Mouse (Mus musculus): Measurements from ENCODE around the gene Hrct1. TPM values are rescaled to one million over a fixed set of nuclear protein-coding genes. Genes with fewer than 3 reads are reported as not detected.

Hrct1 gene
- polyA plus RNA-seq (2015; fragmentation: Nextera tagmentation; extraction: Ambion mirVana), result 1.6 and 1.7 TPM in 2 replicates

DNA sequence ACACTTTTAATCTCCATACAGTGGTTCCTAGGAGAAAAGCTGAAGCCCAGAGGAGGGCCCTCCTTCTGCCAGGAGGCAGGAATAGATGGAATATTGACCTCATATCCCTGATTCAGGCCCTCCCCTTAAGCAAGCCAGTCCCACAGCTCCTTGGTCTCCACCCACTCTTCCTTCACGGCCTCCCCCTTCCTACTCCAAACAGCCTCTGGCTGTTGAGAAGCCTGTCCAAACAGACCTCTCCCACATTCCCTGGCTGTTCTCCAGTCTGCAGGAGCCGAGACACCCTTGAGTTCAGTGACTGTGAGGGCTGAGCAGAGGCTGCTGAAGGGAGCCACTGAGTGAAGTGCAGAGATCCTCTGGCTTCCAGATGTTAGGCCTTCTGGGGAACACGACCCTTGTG, at the start of gene Hrct1:
Gene Hrct1, plus strand, starts transcription at position 194 of the 400 bp plus-strand sequence.
- H3K4me3 ChIP-seq, result no peak within 1 kb of the TSS
- H3K4me2 ChIP-seq, result no peak within 1 kb of the TSS
- no peaks in the 10 kb centered on the region for H3K9me3 ChIP-seq
- H3K36me3 ChIP-seq, result no peaks in the 10 kb centered on the region
- WGBS, result 13% methylated on average over 3 of the region's 3 CpGs
- ATAC-seq (ENCODE audit: insufficient number of reproducible peaks, low FRiP score, low TSS enrichment, low read depth), result peak; percentile 81
- H3K9ac ChIP-seq, result 0 out of 2 replicates have a peak within 1 kb of the TSS, but pooled peaks have one; percentile 7
- H3K4me1 ChIP-seq, result peaks cover 52% of the 10 kb centered on the region
- no peaks in the 10 kb centered on the region for H3K27me3 ChIP-seq
- H3K27ac ChIP-seq, result peak within 1 kb of the TSS; percentile 64

DNA sequence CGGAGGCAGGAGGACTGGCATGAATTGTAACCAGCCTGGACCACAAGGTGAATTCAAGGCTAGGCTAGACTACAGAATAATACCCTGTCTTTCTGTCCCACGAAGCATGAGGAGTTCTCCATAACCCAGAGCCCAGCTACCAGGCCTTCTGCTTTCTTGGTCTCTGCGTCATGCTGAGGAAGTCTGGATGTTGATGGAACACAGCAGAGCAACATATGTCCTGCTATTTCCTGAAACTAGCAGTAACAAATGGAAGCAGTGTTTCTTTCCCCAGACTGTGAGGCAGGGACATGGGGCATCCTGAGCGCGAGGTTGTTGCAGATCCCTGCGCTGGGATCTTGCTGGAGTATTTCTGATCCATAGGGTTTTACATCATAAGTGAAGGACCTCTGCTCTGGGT, 48.4 kb upstream of the Hrct1 start:
- WGBS, result 89% methylated on average over 6 of the region's 6 CpGs

DNA sequence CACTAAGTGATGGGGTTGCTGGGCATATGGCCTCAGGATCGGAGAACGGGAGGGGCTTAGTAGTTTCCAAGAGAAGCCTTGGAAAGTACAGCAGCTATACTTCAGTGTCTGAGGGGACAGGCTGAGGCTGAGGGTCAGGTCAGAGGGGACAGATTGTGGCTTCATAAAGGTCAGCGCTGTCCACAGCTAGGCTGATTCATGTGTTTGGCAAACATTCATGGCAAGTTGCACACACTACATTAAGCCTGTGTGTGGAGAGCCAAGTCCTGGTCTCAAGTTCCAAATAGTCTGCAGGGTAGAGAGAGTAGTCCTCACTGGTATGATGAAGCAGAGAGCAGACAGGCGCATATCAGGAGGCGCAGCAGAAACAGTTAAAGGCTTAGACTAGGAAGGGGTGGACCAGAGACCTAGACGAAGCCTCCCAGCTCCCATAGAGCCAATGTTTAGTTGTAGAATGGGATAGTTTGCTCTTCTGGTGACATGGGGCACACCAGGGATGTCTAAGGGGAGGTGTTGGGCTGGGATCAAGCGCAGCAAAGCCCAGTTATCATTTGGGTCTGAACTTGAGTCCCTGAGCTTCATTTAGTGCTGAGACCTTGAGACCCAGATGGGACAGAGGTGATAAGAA, 47.5 kb upstream of the Hrct1 start:
- no peaks in the 10 kb centered on the region for H3K27me3 ChIP-seq
- peaks cover 79% of the 10 kb centered on the region for H3K36me3 ChIP-seq
- H3K4me3 ChIP-seq, result no peak overlapping the region
- WGBS, result 85% methylated on average over 7 of the region's 7 CpGs
- no peak overlapping the region for H3K27ac ChIP-seq
- no peak overlapping the region for H3K9ac ChIP-seq
- H3K9me3 ChIP-seq, result no peaks in the 10 kb centered on the region
- H3K4me1 ChIP-seq, result no peaks in the 10 kb centered on the region
- H3K4me2 ChIP-seq, result no peak overlapping the region
- no peak for ATAC-seq (ENCODE audit: insufficient number of reproducible peaks, low FRiP score, low TSS enrichment, low read depth)

More for the DNA sequence above, 48.4 kb upstream of the Hrct1 start:
- no peak overlapping the region for H3K4me2 ChIP-seq
- H3K4me3 ChIP-seq, result no peak overlapping the region
- no peak overlapping the region for H3K27ac ChIP-seq
- no peaks in the 10 kb centered on the region for H3K4me1 ChIP-seq
- H3K27me3 ChIP-seq, result no peaks in the 10 kb centered on the region
- no peak for ATAC-seq (ENCODE audit: insufficient number of reproducible peaks, low FRiP score, low TSS enrichment, low read depth)
- peaks cover 82% of the 10 kb centered on the region for H3K36me3 ChIP-seq
- no peak overlapping the region for H3K9ac ChIP-seq
- H3K9me3 ChIP-seq, result no peaks in the 10 kb centered on the region

DNA sequence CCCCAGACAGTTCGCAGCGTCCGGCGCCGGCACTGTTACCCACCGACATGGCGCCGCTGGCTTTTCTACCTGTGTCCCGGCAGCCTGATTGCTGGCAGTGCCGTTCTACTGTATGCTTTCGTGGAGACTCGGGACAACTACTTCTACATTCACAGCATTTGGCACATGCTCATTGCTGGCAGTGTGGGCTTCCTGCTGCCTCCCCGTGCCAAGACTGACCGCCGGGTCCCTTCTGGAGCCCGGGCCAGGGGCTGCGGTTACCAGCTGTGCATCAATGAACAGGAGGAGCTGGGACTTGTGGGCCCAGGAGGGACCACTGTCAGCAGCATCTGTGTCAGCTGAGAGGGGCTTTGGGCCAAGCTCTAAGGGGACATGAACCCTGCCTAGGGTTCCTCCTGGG, 37.0 kb upstream of the Hrct1 start:
- Histone ChIP-seq H3K9ac (no peak overlapping the region), H3K4me2 (no peak overlapping the region), H3K4me3 (no peak overlapping the region), H3K27ac (no peak overlapping the region), H3K27me3 (no peaks in the 10 kb centered on the region), H3K9me3 (no peaks in the 10 kb centered on the region), H3K4me1 (0 out of 2 replicates have a peak, but pooled peaks cover 2% of the 10 kb centered on the region), H3K36me3 (peaks cover 44% of the 10 kb centered on the region)
- WGBS, result 90% methylated on average over 17 of the region's 17 CpGs
- no peak for ATAC-seq (ENCODE audit: insufficient number of reproducible peaks, low FRiP score, low TSS enrichment, low read depth)

DNA sequence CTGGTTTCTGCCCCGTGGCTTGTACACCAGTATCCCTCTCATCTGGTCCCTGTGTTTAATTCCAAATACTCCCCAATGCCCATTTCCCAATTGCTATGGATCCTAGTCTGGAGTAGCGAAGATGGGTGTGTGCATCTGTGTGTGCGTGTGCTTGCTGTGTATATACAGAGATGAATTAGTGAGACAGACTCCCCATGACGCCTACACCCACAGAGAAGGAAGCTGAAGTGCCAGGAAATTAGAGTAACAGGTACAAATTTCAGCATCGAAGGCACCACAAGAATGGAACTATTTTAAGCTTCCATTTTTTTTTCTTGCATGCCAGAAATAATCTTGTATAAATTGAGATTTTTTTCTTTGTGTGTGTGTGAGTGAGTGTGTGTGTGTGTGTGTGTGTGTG, 36.0 kb upstream of the Hrct1 start:
- 79% methylated on average over 5 of the region's 5 CpGs for WGBS

DNA sequence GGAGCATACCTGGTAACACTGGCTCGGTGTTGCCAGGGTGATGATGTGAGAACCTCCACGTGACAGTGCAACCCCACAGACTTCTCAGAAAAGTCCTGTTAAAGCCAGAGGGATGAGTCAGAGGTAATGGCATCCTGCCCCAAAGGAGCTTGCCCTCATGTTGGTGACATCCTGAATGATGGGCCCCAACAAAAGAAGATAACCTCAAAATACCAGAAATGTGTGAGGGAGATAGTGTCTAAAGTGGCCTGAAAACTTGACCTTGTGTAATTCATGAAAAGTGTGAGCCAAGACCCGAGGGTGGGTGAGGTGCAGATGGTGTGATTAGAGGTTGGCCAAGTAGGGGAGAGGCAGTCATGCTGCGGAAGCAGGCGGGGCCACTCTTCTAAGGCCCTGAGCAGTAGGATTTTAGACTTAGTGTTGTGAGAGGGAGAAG, 33.2 kb upstream of the Hrct1 start:
- Histone ChIP-seq H3K36me3 (peaks cover 19% of the 10 kb centered on the region), H3K4me1 (peaks cover 9% of the 10 kb centered on the region; the same call in 1 of the 2 replicates), H3K27ac (no peak overlapping the region), H3K27me3 (no peaks in the 10 kb centered on the region), H3K4me2 (no peak overlapping the region), H3K4me3 (no peak overlapping the region), H3K9me3 (no peaks in the 10 kb centered on the region), H3K9ac (no peak overlapping the region)
- 70% methylated on average over 5 of the region's 5 CpGs for WGBS
- ATAC-seq (ENCODE audit: insufficient number of reproducible peaks, low FRiP score, low TSS enrichment, low read depth), result no peak

More for the DNA sequence above, 36.0 kb upstream of the Hrct1 start:
- Histone ChIP-seq H3K27ac (no peak overlapping the region), H3K4me3 (no peak overlapping the region), H3K9ac (no peak overlapping the region), H3K27me3 (no peaks in the 10 kb centered on the region), H3K36me3 (peaks cover 35% of the 10 kb centered on the region), H3K4me2 (no peak overlapping the region), H3K4me1 (peaks cover 4% of the 10 kb centered on the region; the same call in 1 of the 2 replicates), H3K9me3 (no peaks in the 10 kb centered on the region)
- no peak for ATAC-seq (ENCODE audit: insufficient number of reproducible peaks, low FRiP score, low TSS enrichment, low read depth)

DNA sequence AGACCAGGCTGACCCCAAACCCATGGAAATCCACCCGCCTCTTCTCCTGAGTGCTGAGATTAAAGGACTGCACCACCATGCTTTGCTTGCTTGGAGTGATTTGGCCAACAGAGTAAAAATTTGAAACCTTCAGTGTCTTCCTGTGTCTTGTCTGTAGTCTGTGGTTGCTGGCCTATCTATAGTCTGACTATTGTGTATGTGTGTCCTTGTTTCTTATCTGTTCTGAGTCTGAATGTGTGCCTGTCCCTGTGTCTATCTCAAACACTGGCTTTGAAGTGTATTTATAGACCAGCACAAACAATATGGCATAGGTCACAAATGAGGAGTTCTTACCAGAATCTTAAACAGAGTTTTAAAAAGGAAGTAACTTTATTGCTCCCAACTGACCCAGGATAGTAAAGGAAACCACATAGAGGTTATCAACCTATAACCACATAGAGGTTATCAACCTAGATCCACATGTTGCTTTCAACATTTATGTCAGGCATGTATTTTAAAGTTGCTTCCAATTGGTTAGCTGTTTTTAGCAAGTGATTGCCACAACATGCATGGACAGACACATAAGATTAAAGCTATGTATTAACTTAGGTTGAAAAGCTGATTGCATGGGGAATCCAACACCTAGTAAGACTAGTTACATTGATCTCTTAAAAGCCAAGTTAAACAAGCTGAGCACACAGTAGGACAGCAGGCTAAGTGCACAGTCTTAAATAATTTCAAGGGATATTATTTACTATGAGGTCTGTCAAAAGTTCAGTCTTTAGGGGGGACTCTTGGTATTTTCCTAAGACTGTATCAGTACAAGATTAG, 32.3 kb upstream of the Hrct1 start:
- no peak overlapping the region for H3K27ac ChIP-seq
- 71% methylated on average over 1 of the region's 1 CpGs for WGBS
- no peak for ATAC-seq (ENCODE audit: insufficient number of reproducible peaks, low FRiP score, low TSS enrichment, low read depth)

DNA sequence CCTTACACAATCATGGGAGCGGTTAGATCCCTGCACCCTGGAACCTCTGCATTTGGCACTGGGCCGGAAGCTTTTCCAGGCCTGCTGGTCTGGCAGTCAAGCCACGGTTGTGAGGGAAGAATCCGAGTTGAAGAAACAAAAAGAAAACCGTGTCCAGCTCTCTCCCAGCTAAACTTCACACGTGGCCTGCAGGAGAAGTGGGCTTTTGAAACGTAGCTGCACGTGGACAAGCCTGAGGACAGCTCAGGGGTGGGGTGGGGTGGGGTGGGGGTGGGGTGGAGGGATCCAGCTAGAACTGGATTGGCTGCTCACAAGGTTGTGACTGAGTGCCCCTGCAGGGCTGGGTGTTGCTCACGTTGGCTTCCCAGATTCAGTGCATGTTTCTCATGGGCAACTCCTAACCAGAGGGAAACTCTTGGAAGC, 31.7 kb upstream of the Hrct1 start:
- H3K9me3 ChIP-seq, result no peaks in the 10 kb centered on the region
- no peaks in the 10 kb centered on the region for H3K27me3 ChIP-seq
- ATAC-seq (ENCODE audit: insufficient number of reproducible peaks, low FRiP score, low TSS enrichment, low read depth), result no peak
- H3K4me1 ChIP-seq, result peaks cover 9% of the 10 kb centered on the region; the same call in 1 of the 2 replicates
- WGBS, result 30% methylated on average over 9 of the region's 9 CpGs
- H3K27ac ChIP-seq, result no peak overlapping the region
- no peak overlapping the region for H3K4me2 ChIP-seq
- H3K9ac ChIP-seq, result no peak overlapping the region
- H3K4me3 ChIP-seq, result no peak overlapping the region
- H3K36me3 ChIP-seq, result peaks cover 4% of the 10 kb centered on the region; the same call in 1 of the 2 replicates

More for the DNA sequence above, 32.3 kb upstream of the Hrct1 start:
- H3K4me1 ChIP-seq, result peaks cover 9% of the 10 kb centered on the region; the same call in 1 of the 2 replicates
- peaks cover 10% of the 10 kb centered on the region for H3K36me3 ChIP-seq
- H3K4me3 ChIP-seq, result no peak overlapping the region
- no peaks in the 10 kb centered on the region for H3K27me3 ChIP-seq
- no peak overlapping the region for H3K9ac ChIP-seq
- no peak overlapping the region for H3K4me2 ChIP-seq
- H3K9me3 ChIP-seq, result no peaks in the 10 kb centered on the region

DNA sequence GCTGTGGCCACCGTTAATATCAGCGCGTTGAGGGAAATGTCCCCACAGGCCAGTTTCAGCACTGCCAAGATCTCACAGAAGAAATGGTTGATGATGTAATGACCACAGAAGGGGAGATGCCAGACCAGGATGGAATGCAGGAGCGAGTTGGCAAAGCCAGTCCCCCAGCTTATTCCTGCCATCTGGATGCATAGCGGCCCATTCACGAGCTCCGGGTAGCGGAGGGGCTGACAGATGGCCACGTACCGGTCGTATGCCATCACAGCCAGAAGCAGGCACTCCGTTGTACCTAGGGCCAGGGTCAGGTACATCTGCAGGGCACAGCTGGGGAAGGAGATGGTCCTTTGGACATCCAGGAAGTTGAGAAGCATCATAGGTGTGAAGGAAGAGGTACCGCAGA, 30.4 kb upstream of the Hrct1 start:
- Histone ChIP-seq H3K27me3 (no peaks in the 10 kb centered on the region), H3K4me3 (no peak overlapping the region), H3K4me1 (peaks cover 9% of the 10 kb centered on the region; the same call in 1 of the 2 replicates), H3K9me3 (no peaks in the 10 kb centered on the region), H3K4me2 (no peak overlapping the region), H3K27ac (no peak overlapping the region), H3K36me3 (no peaks in the 10 kb centered on the region), H3K9ac (no peak overlapping the region)
- ATAC-seq (ENCODE audit: insufficient number of reproducible peaks, low FRiP score, low TSS enrichment, low read depth), result no peak
- WGBS, result 80% methylated on average over 13 of the region's 13 CpGs

DNA sequence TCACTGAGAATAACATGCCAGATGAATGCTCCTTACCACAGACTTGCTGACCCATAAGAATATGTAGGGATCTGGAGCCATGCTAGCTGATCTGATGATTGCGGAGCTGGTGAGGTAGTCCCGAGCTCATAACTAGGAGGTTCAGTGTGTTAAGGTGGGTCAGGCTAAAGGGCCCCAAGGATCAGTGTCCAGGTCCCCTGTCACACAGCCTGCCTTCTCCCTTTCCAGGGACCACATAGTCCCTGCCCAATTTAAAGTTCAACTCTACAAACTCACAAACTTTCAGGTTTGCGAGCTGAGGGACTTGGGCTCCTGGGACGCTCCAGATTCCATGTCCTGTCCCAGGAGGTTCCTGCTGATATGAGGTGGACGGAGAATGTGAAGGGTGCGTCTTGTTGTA, 26.3 kb upstream of the Hrct1 start, which contains the start of gene Olfr70:
Gene Olfr70, minus strand, starts transcription at position 101 of the 400 bp plus-strand sequence.
- ATAC-seq (ENCODE audit: insufficient number of reproducible peaks, low FRiP score, low TSS enrichment, low read depth), result no peak
- H3K9me3 ChIP-seq, result no peaks in the 10 kb centered on the region
- 0 out of 2 replicates have a peak, but pooled peaks cover 4% of the 10 kb centered on the region for H3K4me1 ChIP-seq
- no peak within 1 kb of the TSS for H3K27ac ChIP-seq
- H3K4me3 ChIP-seq, result no peak within 1 kb of the TSS
- WGBS, result 88% methylated on average over 6 of the region's 6 CpGs
- no peak within 1 kb of the TSS for H3K9ac ChIP-seq
- no peaks in the 10 kb centered on the region for H3K27me3 ChIP-seq
- no peaks in the 10 kb centered on the region for H3K36me3 ChIP-seq
- no peak within 1 kb of the TSS for H3K4me2 ChIP-seq

DNA sequence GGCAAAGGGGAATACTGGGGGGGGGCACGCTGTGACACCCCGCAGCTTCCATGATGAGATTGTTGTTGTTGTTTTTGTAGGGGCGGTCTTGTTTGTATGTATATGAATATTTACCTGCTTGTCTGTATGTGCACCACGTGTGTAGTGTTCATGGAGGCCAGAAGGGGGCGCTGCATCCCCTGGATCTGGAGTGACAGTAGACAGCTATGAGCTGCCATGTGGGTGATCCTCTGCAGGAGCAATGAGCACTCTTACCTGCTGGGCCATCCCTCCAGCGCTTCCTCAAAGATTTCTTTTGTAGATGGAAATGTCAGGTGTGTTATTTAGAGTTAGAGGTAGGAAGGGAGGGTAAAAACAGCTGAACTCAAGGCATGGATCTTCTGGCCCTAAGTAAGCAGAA, 23.5 kb upstream of the Hrct1 start:
- Histone ChIP-seq H3K27ac (no peak overlapping the region), H3K9me3 (no peaks in the 10 kb centered on the region), H3K27me3 (0 out of 2 replicates have a peak, but pooled peaks cover 4% of the 10 kb centered on the region), H3K9ac (no peak overlapping the region), H3K36me3 (no peaks in the 10 kb centered on the region), H3K4me3 (no peak overlapping the region), H3K4me1 (0 out of 2 replicates have a peak, but pooled peaks cover 4% of the 10 kb centered on the region), H3K4me2 (no peak overlapping the region)
- WGBS, result 77% methylated on average over 6 of the region's 6 CpGs
- ATAC-seq (ENCODE audit: insufficient number of reproducible peaks, low FRiP score, low TSS enrichment, low read depth), result no peak

DNA sequence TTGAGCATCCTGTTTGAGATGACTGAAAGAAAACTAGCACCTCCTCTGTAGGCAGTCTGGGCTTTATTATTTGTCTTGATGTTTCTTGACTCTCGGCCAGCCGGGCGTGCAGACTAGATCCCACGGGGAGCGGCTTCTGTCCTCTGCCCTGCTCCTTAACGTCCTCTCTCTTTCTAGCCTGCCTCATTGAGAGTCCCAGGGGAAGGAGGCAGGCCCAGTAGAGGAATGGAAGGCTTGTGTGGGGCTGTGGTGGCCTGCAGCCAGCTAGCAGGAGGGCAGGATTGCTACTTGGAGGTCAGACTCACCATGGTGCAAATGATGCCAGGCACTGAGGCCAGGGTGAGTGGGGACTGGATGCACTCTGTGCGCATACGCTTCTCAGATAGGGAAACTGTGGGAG, 23.1 kb upstream of the Hrct1 start:
- H3K36me3 ChIP-seq, result no peaks in the 10 kb centered on the region
- 0 out of 2 replicates have a peak, but pooled peaks cover 4% of the 10 kb centered on the region for H3K4me1 ChIP-seq
- no peaks in the 10 kb centered on the region for H3K9me3 ChIP-seq
- WGBS, result 78% methylated on average over 8 of the region's 8 CpGs
- H3K27ac ChIP-seq, result no peak overlapping the region
- no peak for ATAC-seq (ENCODE audit: insufficient number of reproducible peaks, low FRiP score, low TSS enrichment, low read depth)
- H3K27me3 ChIP-seq, result 0 out of 2 replicates have a peak, but pooled peaks cover 5% of the 10 kb centered on the region
- no peak overlapping the region for H3K4me3 ChIP-seq
- no peak overlapping the region for H3K9ac ChIP-seq
- no peak overlapping the region for H3K4me2 ChIP-seq

Data from limb, embryonic 15.5 days (tissue).